ENCODE assay signal across 9 mouse cellular contexts in the genomic region with DNA sequence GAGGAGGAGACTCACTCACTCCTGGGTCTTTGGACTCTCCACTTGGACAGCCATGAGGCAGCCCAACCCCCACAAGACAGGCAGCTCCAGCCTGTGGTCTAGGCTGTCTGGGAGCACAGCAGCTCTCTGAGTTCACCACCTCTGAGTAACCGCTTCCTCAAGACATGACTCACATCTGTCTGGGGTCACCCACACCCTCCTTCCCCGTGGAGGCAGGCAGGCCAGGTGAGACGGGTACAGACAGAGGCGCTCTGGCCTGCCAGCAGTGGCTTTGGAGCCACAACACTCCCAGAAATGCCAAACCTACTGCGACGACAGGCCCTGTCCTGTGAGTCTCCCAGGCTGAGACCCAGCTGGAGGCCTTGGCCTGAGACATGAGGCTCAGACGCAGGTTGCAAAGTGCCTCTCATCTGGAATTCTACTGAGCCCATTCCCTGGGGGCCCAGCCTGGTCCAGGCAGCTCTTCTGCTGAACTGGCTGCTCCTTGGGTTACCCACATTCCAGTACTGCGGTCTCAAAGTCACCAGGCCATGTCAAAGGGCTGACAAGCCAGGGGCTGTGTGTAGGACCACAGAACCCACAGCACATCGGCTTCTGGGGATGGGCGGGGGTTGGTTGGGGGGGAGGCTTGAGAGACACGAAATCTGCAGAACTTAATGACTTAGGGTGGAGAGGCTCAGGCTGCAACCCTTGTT. TPM values are rescaled to one million over a fixed set of nuclear protein-coding genes. Genes with fewer than 3 reads are reported as not detected.
DNase-seq lines count a peak whose midpoint lies in the region; ATAC-seq and TF ChIP-seq lines count a peak whose summit lies in the region.
"Had no signal": no experiment of that assay in that cellular context is flagged by ENCODE, and none has a peak within 500 bp of the region (broad histone marks: within the 10 kb centered on the region; RNA-seq: fewer than 3 reads in every experiment).

No protein-coding gene starts in this region.

- peak; percentile 48 for DNase-seq in lung, postnatal 0 days (ENCODE audit: low spot score)
- DNase-seq in lung, postnatal 14 days, result no peak
- peak; percentile 77 for DNase-seq in kidney, postnatal 10 days
- peak; percentile 56 to 63 for DNase-seq in thymus, postnatal 10 days (ENCODE audit: low spot score in 2 of 2)
- no peak for DNase-seq in layer of hippocampus, adult 18-20 months (ENCODE audit: low spot score in 2 of 2)
- DNase-seq in gastrocnemius, adult 18-20 months (ENCODE audit: low spot score), result no peak
- no peak for DNase-seq in embryo, embryonic 10.5 days (ENCODE audit: low spot score)

- H3K27ac ChIP-seq in lung, postnatal 0 days (ENCODE audit: low read length), result no peak overlapping the region
- peak overlapping the region; percentile 41; the same call in 1 of the 2 replicates for H3K27ac ChIP-seq in brown adipose tissue, adult 24 weeks (replicated peaks; ENCODE audit: low read depth, low read length)

- no peaks in the 10 kb centered on the region for H3K9me3 ChIP-seq in lung, postnatal 0 days (ENCODE audit: low read length)

- no peak overlapping the region for H3K4me2 ChIP-seq in lung, postnatal 0 days (replicated peaks; ENCODE audit: low read depth, low read length)

- peak; percentile 44 for ATAC-seq in lung, postnatal 0 days

- no peak for TF ChIP-seq CTCF in lung, postnatal 0 days (IDR thresholded peaks at IDR 0.05)

- no peaks in the 10 kb centered on the region for H3K36me3 ChIP-seq in lung, postnatal 0 days (ENCODE audit: insufficient read depth, low read length)

- no peaks in the 10 kb centered on the region for H3K27me3 ChIP-seq in lung, postnatal 0 days (replicated peaks; ENCODE audit: insufficient read depth, low read length)

- no peak overlapping the region for H3K9ac ChIP-seq in lung, postnatal 0 days (replicated peaks; ENCODE audit: low read depth)

- 52% methylated on average over 11 of the region's 11 CpGs for WGBS in lung, postnatal 0 days

- peaks cover 6% of the 10 kb centered on the region; the same call in 1 of the 2 replicates for H3K4me1 ChIP-seq in lung, postnatal 0 days (ENCODE audit: insufficient read depth, low read depth, low read length)
- peaks cover 21% of the 10 kb centered on the region; the same call in 1 of the 2 replicates for H3K4me1 ChIP-seq in brown adipose tissue, adult 24 weeks (ENCODE audit: control insufficient read depth, insufficient read depth, insufficient read length, low read length)

- no peak for TF ChIP-seq EP300 in lung, postnatal 0 days (IDR thresholded peaks at IDR 0.05)

- H3K4me3 ChIP-seq in lung, postnatal 0 days (ENCODE audit: low read depth, low read length), result no peak overlapping the region
- H3K4me3 ChIP-seq in brown adipose tissue, adult 24 weeks (ENCODE audit: insufficient read depth, low read depth, low read length), result no peak overlapping the region

RNA-seq across cellular contexts. Expression of gene Pmepa1, which starts 12.6 kb away (rescaled TPM):
- polyA plus RNA-seq in lung, postnatal 0 days (2015; fragmentation: Nextera tagmentation; extraction: Ambion mirVana), result 9.8 and 11.1 TPM in 2 replicates
- polyA plus RNA-seq in brown adipose tissue, adult 24 weeks (2012; ENCODE audit: insufficient read depth, insufficient read length, missing spikeins), result 108 and 141 TPM in 2 replicates
- 10 to 100 TPM; 22.6 to 23.8 TPM for total RNA-seq in layer of hippocampus, adult 18-20 months (2021)
- 10 to 100 TPM; 17.2 to 31.9 TPM for total RNA-seq in gastrocnemius, adult 18-20 months (2021)

RNA-seq across cellular contexts. Expression of gene Zbp1, which starts 45.1 kb away (rescaled TPM):
- polyA plus RNA-seq in lung, postnatal 0 days (2015; fragmentation: Nextera tagmentation; extraction: Ambion mirVana), result 1.1 and 2.5 TPM in 2 replicates
- 1.6 TPM in 1 of 2 replicates, not detected in the other for polyA plus RNA-seq in brown adipose tissue, adult 24 weeks (2012; ENCODE audit: insufficient read depth, insufficient read length, missing spikeins)
- under 1 TPM in 1 of 2 experiments, not detected in 1; 0.30 TPM for total RNA-seq in layer of hippocampus, adult 18-20 months (2021)
- total RNA-seq in gastrocnemius, adult 18-20 months (2021), result under 1 TPM in 1 of 2 experiments, not detected in 1; 0.47 TPM
- total RNA-seq: midbrain, postnatal 0 days had no signal

Comparison
In these comparisons a context has a peak if more than half of its experiments do, and no peak if none do; other contexts are left out.
1. DNase-seq: peak in lung, postnatal 0 days (single experiment), kidney, postnatal 10 days (single experiment) and thymus, postnatal 10 days (2 of 2); none in lung, postnatal 14 days (single experiment), layer of hippocampus, adult 18-20 months (0 of 2), gastrocnemius, adult 18-20 months (single experiment) and embryo, embryonic 10.5 days (single experiment).